Mouse (Mus musculus): ENCODE data around the gene Cish.

GRCm38 (mm10) chr9:107271177-107271938, 24.5 kb upstream of the Cish start:
- no peak for TF ChIP-seq POLR2A (IDR thresholded peaks at IDR 0.05; ENCODE audit: extremely low read depth, insufficient read depth, low read length)
- TF ChIP-seq CTCF (IDR thresholded peaks at IDR 0.05; ENCODE audit: extremely low read depth, insufficient read depth, low read length) = no peak
